Mouse (Mus musculus) gastrocnemius, adult 18-20 months (tissue): ENCODE results near the gene Trim39. TPM values are rescaled to one million over a fixed set of nuclear protein-coding genes. Genes with fewer than 3 reads are reported as not detected.
A peak's percentile ranks its signal among the peaks of the same experiment; 100 is the strongest.

Experiments
- DNase-seq: peaks from one replicate; pipeline ENCODE4 v3.0.0; 2021; ENCODE audit warnings: low spot score
- long read RNA-seq, 2 experiments: library from polyadenylated mRNA; stranded (forward); transcript quantifications; one replicate each; pipeline ENCODE4 v2.0.0; 2021
- total RNA-seq, 2 experiments: library from RNA; stranded (reverse); gene quantifications; 2 replicates each; pipeline ENCODE4 v1.2.3; 2021

Trim39 gene
- total RNA-seq: 1 to 10 TPM; 6.2 to 6.6 TPM
- long read RNA-seq, experiment 1, transcript Trim39-203 (7 exons, 3,204 nt): major isoform, 5 of 7 reads
- long read RNA-seq, experiment 1, partial matches to known transcripts: 0 of 7 reads
- long read RNA-seq, experiment 1, other reads (novel, unspliced or antisense): 2 of 7 reads
- long read RNA-seq, experiment 2, transcript Trim39-203 (7 exons, 3,204 nt): major isoform, 6 of 12 reads
- long read RNA-seq, experiment 2, partial matches to known transcripts: 1 of 12 reads
- long read RNA-seq, experiment 2, other reads (novel, unspliced or antisense): 5 of 12 reads

GRCm38 (mm10) chr17:36271586-36272256 lies at the start of gene Trim39:
Gene Trim39, minus strand, starts transcription at chr17:36272247.
- peak; percentile 68 for DNase-seq

GRCm38 (mm10) chr17:36315689-36316253 lies 43.7 kb upstream of the Trim39 start:
- no peak for DNase-seq

- peak; percentile 12 for DNase-seq
These were observed 43.1 kb upstream of the Trim39 start for GRCm38 (mm10) chr17:36315041-36315688.

GRCm38 (mm10) chr17:36314511-36314910 lies 42.5 kb upstream of the Trim39 start:
- no peak for DNase-seq

- DNase-seq: no peak
These were observed 37.2 kb upstream of the Trim39 start for GRCm38 (mm10) chr17:36309293-36309692.

GRCm38 (mm10) chr17:36308855-36309254 lies 36.8 kb upstream of the Trim39 start:
- DNase-seq: peak; percentile 77

- no peak for DNase-seq
These were observed 14.3 kb upstream of the Trim39 start, which contains the start of gene H2-M10.2 for GRCm38 (mm10) chr17:36286390-36286789. Gene H2-M10.2, minus strand, starts transcription at chr17:36286490.

GRCm38 (mm10) chr17:36281521-36282245 lies 9.6 kb upstream of the Trim39 start:
- DNase-seq: no peak

- DNase-seq: no peak
These were observed 2.7 kb upstream of the Trim39 start for GRCm38 (mm10) chr17:36274776-36275175.

- no peak for DNase-seq
These were observed 1.7 kb upstream of the Trim39 start for GRCm38 (mm10) chr17:36273796-36274195.

- DNase-seq: no peak
These were observed 758 bp upstream of the Trim39 start for GRCm38 (mm10) chr17:36272643-36273366.

GRCm38 (mm10) chr17:36270956-36271585 lies 976 bp downstream of the Trim39 start:
- peak; percentile 86 for DNase-seq

- no peak for DNase-seq
These were observed 6.2 kb downstream of the Trim39 start for GRCm38 (mm10) chr17:36265834-36266233.

GRCm38 (mm10) chr17:36264273-36264925 lies 7.6 kb downstream of the Trim39 start:
- DNase-seq: no peak

GRCm38 (mm10) chr17:36261511-36262166 lies 10.4 kb downstream of the Trim39 start:
- DNase-seq: no peak

- no peak for DNase-seq
These were observed 14.1 kb downstream of the Trim39 start, which contains the start of gene Rpp21 for GRCm38 (mm10) chr17:36257969-36258368. Gene Rpp21, minus strand, starts transcription at chr17:36258069.

GRCm38 (mm10) chr17:36257241-36257947 lies 14.7 kb downstream of the Trim39 start:
- DNase-seq: peak; percentile 83

- no peak for DNase-seq
These were observed 18.9 kb downstream of the Trim39 start for GRCm38 (mm10) chr17:36253087-36253600.
